Mouse (Mus musculus): ENCODE measurements around the gene Borcs5. TPM values are rescaled to one million over a fixed set of nuclear protein-coding genes. Genes with fewer than 3 reads are reported as not detected.
A peak's percentile ranks its signal among the peaks of the same experiment; 100 is the strongest.

Borcs5 gene
- total RNA-seq (2014; rRNA removed; ENCODE audit: low replicate concordance) (22.6 and 27.9 TPM in 2 replicates), polyA plus RNA-seq (2015; fragmentation: Nextera tagmentation; extraction: Ambion mirVana) (18.6 and 19.2 TPM in 2 replicates)

- Histone ChIP-seq H3K4me2 (ENCODE audit: low read depth, low read length) (no peak within 1 kb of the TSS), H3K27me3 (ENCODE audit: control insufficient read depth, insufficient read depth, low read length) (no peaks in the 10 kb centered on the region), H3K4me3 (ENCODE audit: low read depth, low read length) (no peak within 1 kb of the TSS), H3K36me3 (replicated peaks; ENCODE audit: control insufficient read depth, insufficient read depth, low read length) (no peaks in the 10 kb centered on the region), H3K9me3 (replicated peaks; ENCODE audit: control insufficient read depth, low read length) (no peaks in the 10 kb centered on the region), H3K4me1 (ENCODE audit: control insufficient read depth, insufficient read depth) (no peaks in the 10 kb centered on the region), H3K27ac (ENCODE audit: low read depth) (no peak within 1 kb of the TSS), H3K9ac (replicated peaks; ENCODE audit: low read depth, low read length) (no peak within 1 kb of the TSS)
- DNase-seq (ENCODE audit: low spot score) (no peak), ATAC-seq (ENCODE audit: insufficient read depth, low read depth) (no peak)
- no peak for TF ChIP-seq CTCF (IDR thresholded peaks at IDR 0.05; ENCODE audit: low read depth)
- no peak for TF ChIP-seq EP300 (IDR thresholded peaks at IDR 0.05; ENCODE audit: low read depth)
- 75% methylated on average over 3 of the region's 3 CpGs for WGBS
These were observed at the start of gene Borcs5 for GRCm38 (mm10) chr6:134639210-134639609. Gene Borcs5 (plus strand): TSS chr6:134639510.

GRCm38 (mm10) chr6:134591614-134592013, 47.7 kb upstream of the Borcs5 start:
- Histone ChIP-seq H3K4me3 (ENCODE audit: low read depth, low read length) (no peak overlapping the region), H3K27me3 (ENCODE audit: control insufficient read depth, insufficient read depth, low read length) (no peaks in the 10 kb centered on the region), H3K9ac (replicated peaks; ENCODE audit: low read depth, low read length) (no peak overlapping the region), H3K4me1 (ENCODE audit: control insufficient read depth, insufficient read depth) (peaks cover 7% of the 10 kb centered on the region), H3K9me3 (replicated peaks; ENCODE audit: control insufficient read depth, low read length) (no peaks in the 10 kb centered on the region), H3K36me3 (replicated peaks; ENCODE audit: control insufficient read depth, insufficient read depth, low read length) (no peaks in the 10 kb centered on the region), H3K4me2 (ENCODE audit: low read depth, low read length) (no peak overlapping the region), H3K27ac (ENCODE audit: low read depth) (no peak overlapping the region)
- TF ChIP-seq EP300 (IDR thresholded peaks at IDR 0.05; ENCODE audit: low read depth): no peak
- no peak for TF ChIP-seq CTCF (IDR thresholded peaks at IDR 0.05; ENCODE audit: low read depth)
- ATAC-seq (ENCODE audit: insufficient read depth, low read depth) (no peak), DNase-seq (ENCODE audit: low spot score) (no peak)
- WGBS: 86% methylated on average over 2 of the region's 2 CpGs

- Histone ChIP-seq H3K4me1 (ENCODE audit: control insufficient read depth, insufficient read depth) (peaks cover 7% of the 10 kb centered on the region), H3K27ac (ENCODE audit: low read depth) (no peak overlapping the region), H3K4me3 (ENCODE audit: low read depth, low read length) (0 out of 2 replicates have a peak overlapping the region, but pooled peaks have one; percentile 10), H3K36me3 (replicated peaks; ENCODE audit: control insufficient read depth, insufficient read depth, low read length) (no peaks in the 10 kb centered on the region), H3K9me3 (replicated peaks; ENCODE audit: control insufficient read depth, low read length) (no peaks in the 10 kb centered on the region), H3K4me2 (ENCODE audit: low read depth, low read length) (peak overlapping the region; percentile 28; the same call in 1 of the 2 replicates), H3K27me3 (ENCODE audit: control insufficient read depth, insufficient read depth, low read length) (no peaks in the 10 kb centered on the region), H3K9ac (replicated peaks; ENCODE audit: low read depth, low read length) (no peak overlapping the region)
- DNase-seq (ENCODE audit: low spot score) (peak; percentile 65), ATAC-seq (ENCODE audit: insufficient read depth, low read depth) (peak; percentile 75)
- TF ChIP-seq CTCF (IDR thresholded peaks at IDR 0.05; ENCODE audit: low read depth) (no peak), EP300 (IDR thresholded peaks at IDR 0.05; ENCODE audit: low read depth) (0 out of 2 replicates have a peak, but pooled peaks have one; percentile 37)
- 60% methylated on average over 19 of the region's 21 CpGs for WGBS
These were observed 44.5 kb upstream of the Borcs5 start for GRCm38 (mm10) chr6:134594569-134595442.

- DNase-seq (ENCODE audit: low spot score) (no peak), ATAC-seq (ENCODE audit: insufficient read depth, low read depth) (no peak)
- TF ChIP-seq CTCF (IDR thresholded peaks at IDR 0.05; ENCODE audit: low read depth) (no peak), EP300 (IDR thresholded peaks at IDR 0.05; ENCODE audit: low read depth) (no peak)
- no peaks in the 10 kb centered on the region for H3K27me3 ChIP-seq (ENCODE audit: control insufficient read depth, insufficient read depth, low read length)
- peaks cover 6% of the 10 kb centered on the region; the same call in 1 of the 2 replicates for H3K4me1 ChIP-seq (ENCODE audit: control insufficient read depth, insufficient read depth)
- H3K36me3 ChIP-seq (replicated peaks; ENCODE audit: control insufficient read depth, insufficient read depth, low read length): no peaks in the 10 kb centered on the region
- no peak overlapping the region for H3K27ac ChIP-seq (ENCODE audit: low read depth)
- 76% methylated on average over 6 of the region's 6 CpGs for WGBS
- no peak overlapping the region for H3K4me3 ChIP-seq (ENCODE audit: low read depth, low read length)
- H3K9ac ChIP-seq (replicated peaks; ENCODE audit: low read depth, low read length): no peak overlapping the region
- H3K9me3 ChIP-seq (replicated peaks; ENCODE audit: control insufficient read depth, low read length): no peaks in the 10 kb centered on the region
- no peak overlapping the region for H3K4me2 ChIP-seq (ENCODE audit: low read depth, low read length)
These were observed 41.6 kb upstream of the Borcs5 start for GRCm38 (mm10) chr6:134597651-134598229.

GRCm38 (mm10) chr6:134599239-134599638, 40.1 kb upstream of the Borcs5 start:
- DNase-seq (ENCODE audit: low spot score) (no peak), ATAC-seq (ENCODE audit: insufficient read depth, low read depth) (no peak)
- Histone ChIP-seq H3K9ac (replicated peaks; ENCODE audit: low read depth, low read length) (no peak overlapping the region), H3K9me3 (replicated peaks; ENCODE audit: control insufficient read depth, low read length) (no peaks in the 10 kb centered on the region), H3K4me3 (ENCODE audit: low read depth, low read length) (no peak overlapping the region), H3K4me1 (ENCODE audit: control insufficient read depth, insufficient read depth) (no peaks in the 10 kb centered on the region), H3K27me3 (ENCODE audit: control insufficient read depth, insufficient read depth, low read length) (no peaks in the 10 kb centered on the region), H3K27ac (ENCODE audit: low read depth) (no peak overlapping the region), H3K36me3 (replicated peaks; ENCODE audit: control insufficient read depth, insufficient read depth, low read length) (no peaks in the 10 kb centered on the region), H3K4me2 (ENCODE audit: low read depth, low read length) (no peak overlapping the region)
- WGBS: 11% methylated on average over 1 of the region's 1 CpGs
- no peak for TF ChIP-seq CTCF (IDR thresholded peaks at IDR 0.05; ENCODE audit: low read depth)
- TF ChIP-seq EP300 (IDR thresholded peaks at IDR 0.05; ENCODE audit: low read depth): no peak
